Mouse (Mus musculus) left cerebral cortex, postnatal 10 days (tissue): Measurements from ENCODE around the gene Cbr1. TPM values are rescaled to one million over a fixed set of nuclear protein-coding genes. Genes with fewer than 3 reads are reported as not detected.

Experiments used
- total RNA-seq, 2 experiments: library from RNA; stranded (reverse); gene quantifications; 2 replicates each; pipeline ENCODE4 v1.2.3; 2021

Gene Cbr1
- total RNA-seq, 2 experiments from 2014 or later: 61.2 to 63.3 TPM

Other genes starting within 250 kb of the Cbr1 start
- 10 to 100 TPM; 10.8 to 11.0 TPM for gene Setd4, start 1.8 kb upstream of the Cbr1 start, total RNA-seq
- 1 to 10 TPM; 1.9 to 2.5 TPM for gene Gm5678, start 22.2 kb downstream of the Cbr1 start, total RNA-seq
- gene Cbr3, start 77.4 kb downstream of the Cbr1 start, total RNA-seq: 1 to 10 TPM; 9.5 to 9.6 TPM
- 10 to 100 TPM; 90.0 to 99.6 TPM for gene Dop1b, start 106.1 kb downstream of the Cbr1 start, total RNA-seq
- 10 to 100 TPM; 26.8 to 35.6 TPM for gene Morc3, start 226.3 kb downstream of the Cbr1 start, total RNA-seq